Mouse (Mus musculus) bone marrow macrophage, adult 2 months (primary cell): ENCODE data around the gene Pofut2.

Experiments used
- CTCF ChIP-seq: IDR thresholded peaks from 2 replicates; pipeline ENCODE4 v1.5.1; 2012; ENCODE audit warnings: low read depth, mild to moderate bottlenecking, low read length, moderate library complexity
- POLR2A ChIP-seq: IDR thresholded peaks from 2 replicates; pipeline ENCODE4 v1.6.1; 2012; ENCODE audit warnings: mild to moderate bottlenecking, low read depth, low read length, borderline replicate concordance

DNA sequence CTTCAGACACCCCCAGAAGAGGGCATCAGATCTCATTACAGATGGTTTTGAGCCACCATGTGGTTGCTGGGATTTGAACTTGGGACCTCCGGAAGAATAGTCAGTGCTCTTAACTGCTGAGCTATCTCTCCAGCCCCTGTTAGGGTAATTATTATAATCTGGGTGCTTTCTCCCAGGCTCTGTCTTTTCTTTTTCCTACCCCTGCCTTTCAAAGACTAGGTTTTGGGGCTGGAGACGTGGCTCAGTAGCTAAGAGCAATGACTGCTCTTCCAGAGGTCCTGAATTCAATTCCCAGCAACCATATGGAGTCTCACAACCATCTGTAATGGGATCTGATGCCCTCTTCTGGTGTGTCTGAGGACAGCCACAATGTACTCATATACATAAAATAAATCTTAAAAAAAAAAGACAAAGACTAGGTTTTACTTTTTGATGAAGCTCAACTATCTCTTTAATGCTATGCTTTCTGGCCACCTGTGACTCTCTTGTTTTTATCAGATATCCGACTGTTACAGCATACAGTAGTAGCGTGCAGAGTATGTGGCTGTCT, 902 bp upstream of the Pofut2 start:
- TF ChIP-seq CTCF (no peak), POLR2A (no peak)
